Mouse (Mus musculus) ES-Bruce4 (cell line): ENCODE data around the gene Kel.

Source experiments
- EP300 ChIP-seq: IDR thresholded peaks from 2 replicates; pipeline ENCODE4 v1.6.1; 2011; ENCODE audit warnings: low read depth, low read length; ENCODE audit not compliant: insufficient read depth
- POLR2A ChIP-seq: IDR thresholded peaks from one replicate; pipeline ENCODE4 v1.8.1; 2011; ENCODE audit warnings: low read length; ENCODE audit not compliant: insufficient read depth

DNA sequence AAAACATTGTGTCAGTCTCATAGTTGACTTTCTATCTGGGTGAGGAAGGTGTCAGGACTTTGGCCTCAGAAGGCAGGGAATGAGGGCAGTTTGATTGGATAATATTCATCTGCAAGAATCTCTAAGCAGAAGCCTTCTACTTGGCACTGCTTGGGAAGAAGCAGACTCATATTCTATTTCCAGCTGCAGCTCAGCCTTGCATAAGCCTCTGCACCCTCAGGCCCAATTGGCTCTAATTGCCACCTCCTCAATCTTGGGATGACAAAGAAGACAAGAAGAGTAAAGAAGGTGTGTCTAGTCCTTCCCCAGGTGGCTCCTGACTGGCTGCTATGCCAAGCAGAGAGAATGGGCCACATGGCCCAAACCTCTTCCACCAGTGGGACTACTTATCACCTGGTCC lies 57.5 kb downstream of the Kel start:
- TF ChIP-seq EP300, result no peak
- no peak for TF ChIP-seq POLR2A
